Mouse (Mus musculus) CD4-positive, CD25-positive, alpha-beta regulatory T cell, adult 4 months (primary cell): ENCODE results near the gene Gtf3c2. TPM values are rescaled to one million over a fixed set of nuclear protein-coding genes. Genes with fewer than 3 reads are reported as not detected.

Experiments
- ATAC-seq: one replicate; pipeline ENCODE4 v1.8.0; 2017
- polyA plus RNA-seq, 2 experiments: library from polyadenylated mRNA; unstranded; fragments of 100-300 nt; shearing (Covaris generic); gene quantifications; one replicate each; pipeline ENCODE4 v1.2.1; 2017

Gtf3c2 gene
- polyA plus RNA-seq, 2 experiments from 2014 or later, result 70.2 to 126 TPM

DNA sequence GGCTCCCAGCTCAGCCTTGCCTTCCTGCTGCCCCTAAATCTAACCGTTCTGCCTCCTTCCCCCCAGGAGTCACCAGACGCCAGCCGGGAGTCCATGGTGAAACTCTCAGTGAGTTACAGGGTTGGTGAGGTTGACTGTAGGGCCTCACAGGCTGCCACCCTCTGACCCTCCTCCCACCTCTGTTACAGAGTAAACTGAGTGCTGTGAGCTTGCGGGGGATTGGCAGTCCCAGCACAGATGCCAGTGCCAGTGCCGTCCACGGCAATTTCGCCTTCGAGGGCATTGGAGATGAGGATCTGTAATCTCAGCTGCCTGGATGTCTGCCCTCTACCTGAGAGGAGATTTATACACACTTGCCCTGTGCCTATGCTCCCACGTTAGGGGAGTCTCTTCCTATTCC lies 18.2 kb upstream of the Gtf3c2 start:
- no peak for ATAC-seq

DNA sequence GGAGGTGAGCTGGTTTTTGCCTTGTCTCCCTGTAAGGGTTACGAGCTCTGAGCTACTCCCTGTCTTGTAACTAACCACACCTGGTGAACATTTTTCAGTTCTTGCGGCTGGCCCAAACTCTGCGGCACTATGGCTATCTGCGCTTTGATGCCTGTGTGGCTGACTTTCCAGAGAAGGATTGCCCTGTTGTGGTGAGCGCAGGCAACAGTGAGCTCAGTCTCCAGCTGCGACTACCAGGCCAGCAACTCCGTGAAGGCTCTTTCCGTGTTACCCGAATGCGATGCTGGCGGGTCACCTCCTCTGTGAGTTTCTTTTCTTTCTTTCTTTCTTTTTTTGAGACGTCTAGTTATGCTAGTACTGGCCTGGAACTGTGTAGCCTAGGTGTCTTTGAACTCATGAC lies 17.1 kb upstream of the Gtf3c2 start:
- no peak for ATAC-seq

DNA sequence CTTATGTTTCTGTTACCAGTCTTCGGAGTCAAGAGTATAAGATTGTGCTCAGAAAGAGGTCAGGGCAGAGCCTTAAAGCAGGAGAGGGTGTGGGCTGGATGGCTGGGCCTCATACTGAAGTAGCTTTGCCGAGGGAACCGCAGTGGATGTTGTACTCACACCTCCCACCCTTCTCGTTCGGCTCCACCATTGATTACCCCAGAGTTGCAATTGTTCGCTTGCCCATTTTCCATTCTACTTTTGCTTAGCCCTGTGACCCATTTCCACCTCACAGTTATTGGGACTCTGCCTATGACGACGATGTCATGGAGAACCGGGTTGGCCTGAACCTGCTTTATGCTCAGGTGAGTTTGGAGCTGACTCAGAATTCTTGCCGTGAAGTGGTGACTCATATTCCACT lies 16.3 kb upstream of the Gtf3c2 start:
- ATAC-seq, result no peak

DNA sequence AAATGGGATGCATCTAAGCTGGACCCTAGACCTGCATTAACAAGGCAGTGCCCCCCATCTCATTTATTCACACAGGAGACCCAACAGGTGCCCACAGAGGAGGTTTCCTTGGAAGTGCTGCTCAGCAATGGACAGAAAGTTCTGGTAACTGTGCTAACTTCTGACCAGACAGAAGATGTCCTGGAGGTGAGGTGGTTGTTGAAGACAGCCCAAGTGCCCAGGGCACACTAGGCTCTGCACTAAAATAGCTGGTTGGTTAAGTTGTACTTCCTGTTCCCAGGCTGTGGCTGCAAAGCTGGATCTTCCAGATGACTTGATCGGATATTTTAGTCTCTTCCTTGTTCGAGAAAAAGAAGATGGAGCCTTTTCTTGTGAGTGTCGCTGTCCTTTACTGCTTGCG lies 15.7 kb upstream of the Gtf3c2 start:
- no peak for ATAC-seq

DNA sequence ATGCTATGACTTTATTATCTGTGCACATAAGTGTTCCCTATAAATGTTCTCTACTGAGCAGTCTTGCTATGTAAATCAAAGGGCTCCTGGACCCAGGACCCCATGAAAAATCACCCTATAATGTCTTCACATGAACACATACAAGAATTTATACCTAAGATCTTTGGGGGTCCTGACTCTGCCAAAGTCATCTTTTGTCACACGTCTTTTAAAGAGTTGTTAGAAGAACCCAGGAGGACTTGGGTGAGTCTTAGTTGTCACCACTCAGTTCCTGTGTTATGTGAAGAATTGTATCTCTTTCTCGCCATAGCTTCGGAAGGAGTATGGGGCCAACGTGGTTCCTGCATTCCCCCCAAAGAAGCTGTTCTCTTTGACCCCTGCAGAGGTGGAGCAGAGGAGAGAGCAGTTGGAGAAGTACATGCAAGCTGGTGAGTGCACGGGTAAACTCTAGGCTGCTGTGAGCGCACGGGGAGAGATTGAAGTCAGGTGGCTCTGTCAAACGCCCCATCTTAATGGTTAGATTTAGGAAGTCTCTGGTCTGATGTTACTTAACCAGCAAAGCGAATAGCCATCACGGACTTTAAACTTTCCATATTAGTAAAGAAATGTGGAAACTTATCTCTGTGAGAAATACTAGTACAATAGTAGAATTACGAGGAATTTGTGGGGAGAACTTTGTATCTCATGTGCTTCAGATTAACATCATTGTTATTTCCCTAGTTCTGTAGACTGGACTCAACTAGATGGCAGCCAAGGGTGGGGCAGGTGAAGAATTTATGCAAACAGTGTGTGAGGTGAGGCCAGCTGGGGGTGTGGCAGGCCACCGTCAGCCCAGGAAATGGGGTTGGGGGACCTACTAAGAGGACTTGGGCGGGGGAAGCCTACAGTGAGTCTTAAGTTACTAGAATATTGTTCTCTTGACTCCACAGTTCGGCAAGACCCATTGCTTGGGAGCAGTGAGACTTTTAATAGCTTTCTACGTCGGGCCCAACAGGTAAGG lies 14.8 kb upstream of the Gtf3c2 start:
- ATAC-seq, result no peak

DNA sequence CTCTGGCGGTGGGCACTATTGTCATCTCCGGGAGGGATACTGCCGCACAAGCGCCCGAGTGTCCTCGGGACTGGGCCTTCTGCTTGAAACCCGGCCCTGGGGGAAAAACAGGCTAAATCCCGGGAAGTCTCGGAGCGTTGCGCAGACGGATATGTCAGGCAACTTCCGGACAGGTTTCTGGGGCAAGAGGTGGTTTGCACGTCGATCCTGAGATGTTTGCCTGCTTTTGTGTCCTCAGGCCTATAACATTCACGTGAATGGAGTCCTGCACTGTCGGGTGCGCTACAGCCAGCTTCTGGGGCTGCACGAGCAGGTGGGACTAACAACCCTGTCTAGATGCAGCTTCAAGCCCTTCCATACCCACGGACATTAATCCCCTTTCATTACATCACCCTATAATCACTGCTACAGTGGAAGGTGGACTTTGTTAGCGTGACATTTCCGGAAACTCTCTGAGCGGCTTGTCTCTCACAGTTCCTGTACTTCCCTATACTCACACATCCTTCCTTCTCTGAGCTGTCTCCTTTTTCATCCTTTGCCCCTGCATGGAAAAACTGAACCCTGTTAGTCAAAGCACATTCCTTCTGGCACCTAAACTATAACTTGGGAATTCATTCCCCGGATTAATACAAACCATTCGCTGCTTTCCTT lies 13.8 kb upstream of the Gtf3c2 start:
- ATAC-seq, result no peak

DNA sequence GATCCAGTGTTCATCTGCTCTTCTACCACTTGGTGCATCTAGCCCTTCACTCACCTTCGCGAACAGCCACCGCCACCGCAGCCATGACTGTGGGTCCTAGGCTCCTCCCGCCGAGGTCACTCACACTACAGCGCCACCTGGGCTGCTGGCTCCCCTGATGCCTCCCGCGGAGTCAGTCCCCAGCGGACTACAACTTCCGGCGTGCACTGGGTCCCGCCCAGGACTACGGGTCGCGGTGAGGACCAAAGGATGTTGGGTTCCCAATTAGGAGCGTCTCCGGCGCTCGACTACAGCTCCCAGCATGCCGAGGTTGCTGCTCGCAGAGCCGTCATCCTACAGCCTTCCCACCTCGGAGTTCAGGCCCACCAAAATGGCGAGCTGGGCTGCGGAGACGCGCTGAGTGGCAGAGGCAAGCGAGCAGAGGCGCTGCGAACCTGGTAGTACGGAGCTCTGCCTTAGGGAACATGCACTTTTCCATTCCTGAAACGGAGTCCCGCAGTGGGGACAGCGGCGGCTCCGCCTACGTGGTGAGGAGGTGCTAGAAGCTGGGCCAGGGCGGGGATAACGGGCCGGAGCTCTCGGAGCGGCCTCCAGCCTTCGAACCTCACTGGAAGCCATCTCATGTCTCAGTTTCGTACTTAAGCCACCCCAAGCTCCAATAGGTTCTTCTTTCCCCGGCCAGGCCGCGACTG lies 13.1 kb upstream of the Gtf3c2 start, which contains the start of the genes Snx17 and Eif2b4:
Snx17 (plus strand) TSS at position 289 of the 692 bp plus-strand sequence.
Eif2b4 (minus strand) TSS at position 492 of the 692 bp plus-strand sequence.
- peak; percentile 93 for ATAC-seq

DNA sequence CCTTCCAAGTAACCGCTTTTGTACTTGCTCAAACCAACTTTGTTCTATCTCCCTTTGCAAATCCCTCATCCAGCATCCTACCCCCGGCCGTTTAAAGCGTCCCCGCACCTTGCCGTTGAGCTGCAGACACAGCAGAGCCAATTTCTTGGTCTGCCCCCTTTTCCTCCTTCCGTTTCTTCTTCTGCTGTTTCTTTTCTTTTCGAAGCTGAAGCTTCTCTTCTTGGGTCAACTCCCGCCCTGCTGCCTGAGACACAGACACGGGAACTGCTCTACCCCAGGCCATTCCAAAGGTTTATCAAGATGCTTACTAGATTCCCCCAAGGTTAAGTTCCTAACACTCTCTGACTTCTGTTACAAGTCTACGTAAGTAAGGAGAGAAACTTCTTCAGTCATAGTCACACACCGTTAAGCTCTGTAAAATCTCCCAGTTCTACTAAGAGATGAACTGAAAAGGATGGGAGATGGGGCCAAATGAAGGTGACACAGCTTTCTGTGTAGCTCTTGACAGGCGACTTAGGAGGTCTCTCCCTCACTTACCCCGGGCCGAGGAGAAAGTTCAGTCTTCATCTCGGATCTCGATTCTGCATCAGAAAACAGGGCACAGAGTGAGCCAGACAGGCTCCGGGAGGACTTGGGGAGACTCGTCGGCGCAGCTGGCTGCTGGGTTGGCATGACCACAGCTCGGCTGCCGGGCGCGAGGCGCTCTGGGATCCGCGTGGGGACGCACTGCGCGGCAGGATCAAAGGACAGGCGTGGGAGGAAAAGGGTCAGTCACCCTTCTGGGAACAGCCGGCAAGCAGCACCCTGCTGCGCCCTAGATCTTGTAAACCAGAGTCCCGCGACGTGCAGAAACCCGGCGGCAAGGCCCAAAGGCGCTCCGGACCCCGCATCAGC lies 12.3 kb upstream of the Gtf3c2 start:
- no peak for ATAC-seq

DNA sequence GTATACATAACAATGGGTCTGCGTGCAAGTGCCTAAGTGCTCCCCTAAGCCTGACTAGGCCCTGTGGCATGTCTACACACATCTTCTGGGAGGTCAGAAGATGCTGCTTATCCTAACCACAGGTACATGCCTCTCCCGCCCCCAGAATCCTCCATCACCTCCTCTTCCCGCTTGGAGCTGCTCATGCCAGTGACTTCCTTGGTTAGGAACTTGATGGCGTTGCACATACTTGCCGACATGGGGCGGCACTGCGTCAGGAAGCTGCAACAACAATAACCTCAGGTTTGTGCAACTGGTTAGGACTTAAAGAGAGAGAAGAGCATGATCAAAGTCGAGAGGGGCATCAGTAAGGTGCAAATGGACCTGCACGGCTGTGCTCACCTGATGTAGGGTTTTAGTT lies 10.3 kb upstream of the Gtf3c2 start:
- ATAC-seq, result no peak

DNA sequence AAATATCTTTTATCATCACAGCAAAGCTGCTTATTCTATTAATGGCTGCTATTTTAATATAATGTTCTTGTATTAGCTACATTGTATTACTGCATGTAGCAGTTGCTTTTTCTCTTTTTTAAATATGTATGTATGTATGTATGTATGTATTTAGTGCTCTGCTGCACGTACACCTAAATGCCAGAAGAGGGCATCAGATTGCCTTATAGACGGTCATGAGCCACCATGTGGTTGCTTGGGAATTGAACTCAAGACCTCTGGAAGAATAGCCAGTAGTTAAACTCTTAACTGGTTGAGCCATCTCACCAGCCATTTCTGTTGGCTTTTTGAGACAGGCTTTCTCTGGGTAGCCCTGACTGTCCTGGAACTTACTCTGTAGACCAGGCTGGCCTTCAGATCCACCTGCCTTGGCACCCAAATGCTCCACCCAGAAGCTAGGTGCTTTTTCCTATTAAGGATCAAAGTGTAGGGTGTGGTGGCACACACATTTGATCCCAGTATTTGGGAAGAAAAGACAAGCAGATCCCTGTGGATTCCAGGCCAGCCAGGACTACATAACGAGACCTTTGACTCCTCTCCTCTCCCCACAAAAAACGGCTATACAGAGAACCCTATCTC lies 8.4 kb upstream of the Gtf3c2 start:
- ATAC-seq, result no peak

DNA sequence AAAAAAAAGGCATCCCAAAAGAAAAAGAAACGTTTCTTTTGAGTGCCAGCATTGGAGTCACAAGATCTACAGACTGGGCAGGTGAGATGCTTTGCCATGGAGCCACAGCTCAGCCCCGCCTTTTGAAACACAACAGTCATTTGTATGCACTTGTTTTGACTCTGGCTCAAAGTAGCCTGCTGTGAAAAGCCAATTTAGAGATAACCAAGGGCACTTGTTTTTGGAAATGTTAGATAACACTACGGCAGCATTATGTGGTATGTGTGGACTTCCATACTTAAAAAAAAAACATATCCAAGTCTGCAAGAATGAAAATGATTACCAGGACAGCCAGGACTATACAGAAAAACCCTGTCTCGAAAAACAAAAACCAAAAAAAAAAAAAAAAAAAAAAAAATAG lies 3.7 kb upstream of the Gtf3c2 start:
- ATAC-seq, result no peak

DNA sequence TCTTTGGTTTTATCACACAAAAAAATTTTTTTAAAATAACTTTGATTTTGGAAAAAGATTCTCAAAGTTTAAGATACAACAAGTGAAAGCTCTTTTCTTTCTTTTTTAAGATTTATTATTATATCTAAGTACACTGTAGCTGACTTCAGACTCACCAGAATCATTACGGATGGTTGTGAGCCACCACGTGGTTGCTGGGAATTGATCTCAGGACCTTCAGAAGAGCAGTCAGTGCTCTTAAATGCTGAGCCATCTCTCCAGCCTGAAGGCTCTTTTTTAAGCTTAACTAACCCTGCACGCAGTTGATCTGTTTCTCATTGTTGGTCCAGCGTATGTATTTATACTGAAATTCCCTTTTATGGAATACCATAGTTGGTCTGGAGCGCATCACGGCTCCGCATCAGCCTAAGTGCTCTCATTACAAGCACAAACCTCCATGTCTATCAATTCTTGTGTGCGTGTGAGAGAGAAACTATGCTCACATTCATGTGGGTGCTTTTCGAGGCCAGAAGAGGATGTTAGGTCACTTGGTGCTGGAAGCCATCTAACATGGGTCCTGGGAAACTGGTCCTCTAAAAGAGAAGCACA lies 1.3 kb upstream of the Gtf3c2 start:
- no peak for ATAC-seq

DNA sequence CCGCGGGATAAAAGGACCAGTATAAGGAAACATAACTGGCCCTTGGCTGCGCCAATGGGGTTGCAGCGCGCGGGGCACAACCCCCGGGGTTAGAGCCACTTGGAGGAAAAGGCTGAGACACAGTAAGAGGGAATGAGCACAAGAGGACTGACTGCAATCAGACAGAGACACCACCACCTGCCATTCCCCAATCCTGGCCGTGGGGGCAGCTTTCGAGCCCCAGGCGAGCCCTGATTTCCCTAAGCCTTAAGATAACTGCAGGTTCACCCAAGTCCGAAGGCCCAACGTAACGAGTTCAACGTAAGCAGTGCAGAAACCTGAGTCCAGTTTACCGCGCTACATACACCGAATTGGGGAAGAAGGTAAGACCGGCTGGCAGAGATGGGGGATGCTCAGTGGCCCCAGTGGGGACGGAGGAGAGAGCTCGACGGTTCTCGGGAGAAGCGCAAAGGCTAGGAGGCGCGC lies 611 bp downstream of the Gtf3c2 start:
- ATAC-seq, result peak; percentile 27

DNA sequence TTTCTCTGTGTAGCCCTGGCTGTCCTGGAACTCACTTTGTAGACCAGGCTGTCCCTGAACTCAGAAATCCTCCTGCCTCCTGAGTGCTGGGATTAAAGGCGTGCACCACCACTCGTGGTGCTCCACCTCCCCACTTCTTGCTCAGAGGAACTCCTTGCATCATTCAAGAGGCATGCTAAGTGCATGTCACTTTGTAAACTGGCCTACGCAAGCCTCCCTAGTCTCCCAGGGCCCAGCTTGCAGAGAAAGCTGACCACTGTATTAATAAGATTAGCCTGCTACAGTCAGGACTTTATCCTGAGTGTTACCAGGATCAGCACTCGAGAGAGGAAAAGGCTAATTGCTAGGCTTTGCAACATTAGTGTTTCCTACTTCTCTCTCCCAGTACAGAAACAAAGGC lies 11.3 kb downstream of the Gtf3c2 start:
- no peak for ATAC-seq

DNA sequence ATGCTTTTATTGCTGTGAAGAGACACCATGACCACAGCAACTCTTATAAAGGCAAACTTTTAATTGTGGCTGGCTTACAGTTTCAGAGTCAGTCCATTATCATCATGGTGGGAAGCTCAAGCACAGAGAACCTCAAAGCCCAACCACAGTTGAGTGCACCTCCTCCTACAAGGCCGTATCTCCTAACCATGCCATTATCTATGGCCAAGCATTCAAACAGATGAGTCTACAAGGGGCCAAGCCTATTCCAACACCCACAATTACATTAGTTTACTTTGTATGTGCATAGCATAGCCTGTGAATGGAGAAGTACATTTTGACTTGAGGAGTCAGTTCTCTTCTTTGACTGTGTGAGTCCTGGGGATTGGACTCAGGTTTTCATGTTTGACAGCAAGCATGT lies 15.1 kb downstream of the Gtf3c2 start:
- ATAC-seq, result no peak

DNA sequence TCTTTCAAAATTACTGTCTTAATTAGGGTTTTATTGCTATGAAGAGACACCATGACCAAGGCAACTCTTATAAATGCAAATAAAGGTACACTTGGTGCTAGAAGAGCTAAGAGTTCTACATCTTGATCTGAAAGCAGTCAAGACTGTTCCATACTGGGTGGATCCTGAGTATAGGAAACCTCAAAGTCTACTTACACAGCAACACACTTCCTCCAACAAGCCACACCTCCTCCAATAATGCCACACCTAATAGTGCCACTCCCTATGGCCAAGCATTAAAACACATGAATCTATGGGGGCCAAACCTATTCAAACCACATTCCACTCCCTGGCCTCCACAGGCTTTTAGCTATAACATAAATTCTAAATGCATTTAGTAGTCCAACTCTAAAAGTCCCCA lies 17.5 kb downstream of the Gtf3c2 start:
- ATAC-seq, result no peak

DNA sequence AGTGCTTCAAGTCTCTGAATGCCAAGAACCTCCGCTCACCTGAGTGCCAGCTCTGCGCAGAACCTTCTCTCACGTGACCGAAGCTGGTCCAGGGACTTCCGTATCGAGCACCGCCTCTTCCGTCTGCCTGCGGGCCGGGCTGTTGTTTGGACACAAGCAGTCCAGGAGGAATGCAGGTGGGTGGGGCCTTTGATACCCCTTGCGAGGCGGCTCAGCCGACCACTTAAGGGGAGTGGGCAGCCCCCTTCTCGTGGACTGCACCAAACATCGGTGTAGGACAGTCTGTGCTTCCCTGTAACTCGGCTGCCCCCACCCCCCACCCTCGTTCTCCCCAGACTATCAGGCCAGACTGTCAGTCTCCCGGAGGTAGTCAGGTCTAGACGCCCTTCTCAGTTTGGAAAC lies 25.8 kb downstream of the Gtf3c2 start, which contains the start of gene Mpv17:
Mpv17 (minus strand) TSS at position 100 of the 402 bp plus-strand sequence.
- peak; percentile 95 for ATAC-seq

DNA sequence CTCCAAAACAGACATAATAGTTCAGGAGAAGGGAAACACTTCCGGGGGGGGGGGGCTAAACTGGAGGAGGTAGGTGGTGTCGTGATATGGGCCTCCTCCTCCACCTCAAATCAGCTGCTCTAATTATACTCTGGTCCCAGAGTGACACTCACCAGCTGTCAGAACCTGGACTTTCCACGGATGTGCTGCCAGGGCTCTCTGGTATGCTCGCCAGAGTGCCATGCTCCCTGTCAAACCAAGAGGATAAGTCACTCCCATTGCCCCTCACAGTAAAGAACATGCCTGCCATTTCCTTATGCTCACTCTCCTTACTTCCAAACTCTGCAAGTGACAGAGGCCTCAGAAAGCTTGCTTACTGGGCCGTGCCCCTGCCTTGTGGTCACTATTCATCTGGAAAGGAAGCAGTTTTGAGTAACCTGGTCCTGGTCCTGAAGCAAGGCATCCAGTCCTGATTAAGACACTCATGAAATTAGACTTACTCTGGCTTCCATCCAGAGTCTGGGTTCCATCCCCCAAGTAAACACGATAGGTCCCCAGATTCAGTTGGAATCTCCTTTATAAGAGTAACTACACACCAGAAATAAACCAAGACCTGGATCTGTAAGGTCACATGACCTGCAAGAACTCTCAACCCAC lies 26.3 kb downstream of the Gtf3c2 start:
- no peak for ATAC-seq

DNA sequence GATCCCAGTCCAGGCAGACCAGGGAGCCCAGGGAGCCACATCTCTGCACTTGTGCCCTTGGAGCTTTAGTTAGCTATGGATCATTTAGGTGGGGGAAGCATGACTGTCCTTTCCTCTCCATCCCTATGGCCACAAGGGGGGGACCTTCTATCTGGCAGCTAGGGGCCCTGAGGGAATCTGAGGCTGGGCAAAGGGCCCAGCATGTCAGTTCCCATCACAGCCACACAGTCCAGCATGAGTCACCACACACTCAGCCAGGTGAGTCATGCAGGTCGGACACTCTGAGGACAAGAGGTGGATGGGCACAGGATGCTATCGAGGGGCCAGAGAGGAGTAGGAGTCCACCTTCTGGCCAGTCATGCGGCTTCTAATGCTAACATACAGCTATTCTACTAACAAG lies 28.2 kb downstream of the Gtf3c2 start:
- ATAC-seq, result no peak

DNA sequence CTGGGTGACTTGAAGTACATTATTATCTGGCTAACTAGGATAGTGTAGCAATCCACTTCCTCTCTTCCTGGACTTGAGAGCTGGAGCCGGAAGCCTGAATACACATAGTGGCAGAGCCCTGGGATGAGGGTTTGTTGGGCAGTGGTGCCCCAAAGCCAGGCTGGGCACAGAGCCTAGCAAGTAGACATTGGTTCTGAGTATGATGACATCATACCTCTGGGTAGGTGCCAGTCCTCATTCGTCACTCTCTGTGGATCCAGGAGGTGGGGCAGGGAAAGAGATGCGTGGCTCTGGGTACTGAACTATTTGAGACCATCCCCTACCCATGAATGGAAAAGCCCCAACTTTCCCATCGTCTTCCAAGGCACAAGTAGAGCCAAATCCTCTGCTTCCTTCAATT lies 30.2 kb downstream of the Gtf3c2 start:
- no peak for ATAC-seq
